Mouse (Mus musculus): ENCODE results near the gene Dhx33.

DNA sequence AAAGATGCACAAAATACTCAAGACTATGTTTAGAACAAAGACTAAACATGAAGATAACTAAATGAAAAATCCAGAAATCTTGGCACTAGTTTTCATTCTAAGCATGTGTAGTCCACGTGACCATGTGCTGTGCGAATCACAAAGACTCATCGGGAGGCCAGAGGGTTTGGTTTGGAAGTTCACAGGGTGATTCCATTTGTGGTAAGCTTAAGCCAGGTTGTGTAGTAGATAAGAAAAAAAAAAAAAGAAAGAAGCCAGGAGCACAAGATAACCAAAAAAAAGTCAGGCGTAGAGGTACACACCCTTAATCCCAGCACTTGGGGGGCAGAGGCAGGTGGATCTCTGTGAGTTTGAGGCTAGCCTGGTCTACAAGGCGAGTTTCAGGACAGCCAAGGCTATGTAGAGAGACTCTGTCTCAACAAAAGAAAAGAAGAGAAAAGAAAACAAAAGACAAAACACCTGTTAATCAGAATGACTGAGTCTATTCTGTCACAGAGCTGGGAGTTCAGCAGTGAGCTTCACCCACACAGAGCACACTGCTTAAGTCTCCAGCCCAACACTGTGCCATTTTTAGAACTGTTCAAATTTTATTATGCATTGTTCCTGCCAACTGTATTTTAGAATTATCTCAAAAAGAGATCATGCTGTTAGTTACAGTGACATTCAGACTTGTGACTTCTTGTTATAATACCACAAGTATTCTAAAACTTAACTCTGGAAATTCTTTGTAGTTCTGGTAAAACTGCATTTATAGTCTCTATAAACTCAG, 43.3 kb downstream of the Dhx33 start:
- no peak for TF ChIP-seq CTCF (IDR thresholded peaks at IDR 0.05; ENCODE audit: low read depth, low read length)
- TF ChIP-seq GATA1 (IDR thresholded peaks at IDR 0.05; ENCODE audit: borderline replicate concordance, low read length), result no peak
- TF ChIP-seq POLR2AphosphoS5 (IDR thresholded peaks at IDR 0.05; ENCODE audit: insufficient replicate concordance, low read depth, low read length), result no peak
- TF ChIP-seq TAL1 (conservative IDR thresholded peaks at IDR 0.05; ENCODE audit: low read depth, low read length), result peak; percentile 33; the same call in 1 of the 2 replicates
- TF ChIP-seq GATA2 (IDR thresholded peaks at IDR 0.05; ENCODE audit: borderline replicate concordance, low read depth, low read length), result no peak
